Mouse (Mus musculus) cortical plate, adult 2 months (tissue): ENCODE results near the gene Sgk2.

Experiments used
- CTCF ChIP-seq: fragments of 200-500 bp; IDR thresholded peaks from 2 replicates; pipeline ENCODE4 v1.5.1; 2011; ENCODE audit warnings: mild to moderate bottlenecking, control low read depth, low read length; ENCODE audit not compliant: insufficient read depth; ENCODE audit errors: extremely low read depth
- POLR2A ChIP-seq: fragments of 200-500 bp; IDR thresholded peaks from 2 replicates; pipeline ENCODE4 v1.6.1; 2011; ENCODE audit warnings: mild to moderate bottlenecking, low read length, control low read depth; ENCODE audit not compliant: insufficient read depth; ENCODE audit errors: extremely low read depth

GRCm38 (mm10) chr2:163054891-163055494 is 67.9 kb downstream of the Sgk2 start:
- TF ChIP-seq CTCF (no peak), POLR2A (no peak)
